Mouse (Mus musculus): ENCODE data around the gene Dhdh.
"Not testable (repeated sequence)": the region's sequence is repeated elsewhere in the genome, so short reads cannot be mapped to it uniquely, and the experiment has no call there.

The Dhdh gene

GRCm38 (mm10) chr7:45470869-45471268 lies 17.7 kb downstream of the Dhdh start:
- DNase-seq: peak; percentile 85

- no peak for DNase-seq
Observed at GRCm38 (mm10) chr7:45467090-45467670, 21.4 kb downstream of the Dhdh start.

DNA sequence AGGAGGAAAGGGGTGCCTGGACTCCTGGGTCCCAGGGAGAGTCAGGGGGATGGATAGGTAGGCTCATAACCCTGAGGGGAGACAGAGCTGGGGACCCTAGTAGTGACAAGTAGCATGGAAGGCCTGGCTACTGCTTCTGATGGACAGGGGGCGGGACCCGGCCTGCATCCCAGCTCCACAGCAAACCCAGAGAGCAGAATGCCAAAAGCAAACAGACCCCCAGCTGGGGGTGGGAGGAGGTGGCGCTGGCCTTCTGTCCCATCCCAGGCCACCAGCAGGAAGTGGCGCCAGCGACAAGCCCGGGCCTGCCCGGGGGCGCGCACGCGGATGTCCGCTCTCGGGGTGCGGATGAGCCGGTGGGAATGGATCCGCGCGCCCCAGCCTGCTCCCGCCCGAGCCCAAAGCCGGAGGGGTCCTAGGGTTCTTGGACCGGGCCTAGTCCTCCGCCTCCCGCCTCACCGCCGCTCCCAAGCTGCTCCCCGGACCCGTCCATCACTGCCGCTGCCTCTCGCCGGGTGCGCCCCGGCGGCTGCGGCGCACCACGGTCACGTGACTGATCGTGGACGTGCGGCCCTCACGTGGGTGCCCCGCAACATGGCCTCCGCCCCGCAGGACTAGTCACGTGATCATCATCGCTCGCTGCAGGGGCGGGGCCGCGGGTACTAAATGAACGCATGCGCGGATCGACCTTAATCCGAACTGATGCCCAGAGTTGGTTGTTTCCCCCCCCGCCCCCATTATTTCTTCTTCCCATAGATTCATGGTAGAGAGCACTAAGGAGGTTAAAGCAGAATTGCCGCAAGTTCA lies 22.1 kb downstream of the Dhdh start, which contains the start of gene Bax:
Bax (minus strand) TSS at position 616 of the 807 bp plus-strand sequence.
- peak; percentile 97 for DNase-seq

DNA sequence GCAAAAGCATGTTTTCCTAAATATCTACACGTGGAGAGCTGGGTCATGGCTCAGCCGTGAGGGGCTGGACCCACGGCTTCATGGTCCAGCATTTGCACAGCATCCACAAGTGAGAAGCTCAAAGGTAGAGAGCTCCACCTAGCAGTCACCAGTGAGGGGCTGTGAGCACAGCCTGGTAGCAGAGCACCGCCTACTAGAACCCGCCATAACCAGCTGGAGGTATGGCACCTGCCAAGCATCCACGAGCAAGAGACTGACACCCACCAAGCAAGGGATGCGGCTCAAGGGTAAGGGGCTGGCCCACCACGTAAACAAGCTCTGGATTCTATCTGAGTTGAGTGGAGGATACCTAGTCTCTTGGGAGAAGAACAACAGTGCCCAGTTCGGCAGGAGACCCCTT lies 23.1 kb downstream of the Dhdh start:
- DNase-seq: no peak

DNA sequence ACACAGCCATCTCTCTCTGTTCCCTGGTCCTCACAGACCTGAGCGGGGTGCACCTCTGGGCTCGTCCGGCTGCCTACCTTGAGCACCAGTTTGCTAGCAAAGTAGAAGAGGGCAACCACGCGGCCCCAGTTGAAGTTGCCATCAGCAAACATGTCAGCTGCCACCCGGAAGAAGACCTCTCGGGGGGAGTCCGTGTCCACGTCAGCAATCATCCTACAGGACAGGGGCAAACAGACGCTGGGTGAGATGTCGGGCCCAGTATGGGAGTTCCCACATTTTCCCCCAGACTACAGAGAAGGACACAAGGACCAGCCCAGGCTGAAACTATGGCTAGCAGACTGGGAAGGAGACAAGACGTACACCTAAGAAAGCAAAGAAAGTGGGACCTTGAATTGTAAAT lies 23.5 kb downstream of the Dhdh start:
- no peak for DNase-seq

DNA sequence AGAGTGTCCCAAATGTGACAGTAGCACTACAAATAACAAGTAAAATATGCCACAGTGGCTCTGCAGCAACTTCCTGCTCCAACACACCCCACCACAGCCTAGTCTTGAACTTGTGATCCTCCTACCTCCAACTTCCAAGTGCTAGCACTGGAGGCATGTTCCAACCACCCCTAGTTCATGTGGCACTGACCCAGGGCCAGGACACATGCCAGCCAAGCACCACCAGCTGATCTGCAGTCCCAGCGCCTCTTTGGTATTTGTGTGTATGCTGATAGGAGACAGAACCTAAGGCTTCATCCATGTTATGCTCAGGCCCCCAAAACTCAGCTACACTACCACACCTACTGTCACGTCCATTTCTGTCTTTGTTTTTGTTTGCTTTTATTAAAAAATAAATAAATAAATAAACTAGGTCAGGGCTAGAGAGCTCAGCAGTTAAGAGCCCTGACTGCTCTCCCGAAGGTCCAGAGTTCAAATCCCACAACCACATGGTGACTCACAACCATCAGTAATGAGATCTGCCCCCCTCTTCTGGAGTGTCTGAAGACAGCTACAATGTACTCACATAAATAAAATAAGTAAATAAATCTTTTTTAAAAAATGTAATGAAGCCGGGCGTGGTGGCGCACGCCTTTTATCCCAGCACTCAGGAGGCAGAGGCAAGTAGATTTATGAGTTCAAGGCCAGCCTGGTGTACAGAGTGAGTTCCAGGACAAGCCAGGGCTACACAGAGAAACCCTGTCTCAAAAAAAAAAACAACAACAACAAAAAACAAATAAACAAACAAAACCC lies 24.4 kb downstream of the Dhdh start:
- no peak for DNase-seq

DNA sequence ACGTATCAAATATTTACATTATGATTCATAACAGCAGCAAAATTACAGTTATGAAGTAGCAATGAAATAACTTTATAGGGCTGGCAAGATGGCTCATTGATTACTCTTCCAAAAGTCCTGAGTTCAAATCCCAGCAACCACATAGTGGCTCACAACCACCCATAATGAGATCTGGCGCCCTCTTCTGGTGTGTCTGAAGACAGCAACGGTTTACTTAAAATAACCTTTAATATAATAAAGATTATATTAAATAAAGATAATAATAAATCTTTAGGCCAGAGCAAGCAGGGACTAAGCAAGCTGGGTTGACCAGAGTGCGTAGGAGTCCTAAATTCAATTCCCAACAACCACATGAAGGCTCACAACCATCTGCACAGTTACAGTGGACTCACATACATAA lies 25.7 kb downstream of the Dhdh start:
- DNase-seq: not testable (repeated sequence)

- no peak for DNase-seq
Observed at GRCm38 (mm10) chr7:45462325-45462724, 26.3 kb downstream of the Dhdh start.

DNA sequence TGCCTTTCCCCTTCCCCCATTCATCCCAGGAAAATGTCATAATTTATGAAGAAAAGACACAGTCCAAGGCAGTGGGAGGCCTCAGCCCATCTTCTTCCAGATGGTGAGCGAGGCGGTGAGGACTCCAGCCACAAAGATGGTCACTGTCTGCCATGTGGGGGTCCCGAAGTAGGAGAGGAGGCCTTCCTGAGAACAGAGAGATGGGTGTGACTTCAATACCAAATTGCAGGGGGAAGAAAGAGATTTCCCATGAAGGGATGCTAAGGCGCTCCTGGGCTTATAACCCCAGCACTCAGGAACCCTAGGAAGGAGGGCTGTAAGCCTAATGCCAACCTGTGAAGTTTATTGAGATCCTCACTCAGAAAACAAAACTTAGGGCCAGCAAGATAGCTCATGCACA lies 26.8 kb downstream of the Dhdh start:
- DNase-seq: no peak

GRCm38 (mm10) chr7:45461326-45461725 lies 27.3 kb downstream of the Dhdh start:
- DNase-seq: no peak

GRCm38 (mm10) chr7:45460860-45461314 lies 27.7 kb downstream of the Dhdh start:
- DNase-seq: peak; percentile 57

GRCm38 (mm10) chr7:45460377-45460776 lies 28.2 kb downstream of the Dhdh start:
- no peak for DNase-seq

DNA sequence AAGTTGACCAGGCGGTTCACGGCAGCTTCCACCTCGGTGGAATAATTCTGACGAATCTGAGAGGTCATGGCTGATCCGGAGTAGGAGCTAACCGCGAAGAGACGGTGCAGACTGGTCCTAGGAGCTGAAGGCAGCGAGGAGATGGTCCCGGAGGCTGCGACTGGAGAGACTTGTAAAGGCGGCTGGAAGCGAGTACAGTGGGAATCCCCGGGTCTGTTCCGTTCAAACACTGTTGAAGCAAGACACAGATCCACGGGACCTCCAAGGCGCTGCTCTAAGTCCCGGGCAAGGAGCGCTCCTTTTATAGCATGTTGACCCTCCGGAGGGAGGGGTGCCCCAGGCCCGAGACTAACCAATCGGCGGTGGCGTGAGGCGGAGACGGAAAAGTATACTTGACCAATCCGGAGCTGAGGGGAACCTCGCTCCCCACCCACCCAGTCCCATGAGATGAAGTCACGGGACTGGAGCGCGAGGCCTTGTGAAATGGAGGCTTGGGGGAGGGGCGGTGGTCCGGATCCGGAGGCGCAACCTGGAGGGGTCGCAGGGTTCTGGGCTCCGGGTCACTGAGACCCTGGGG lies 29.0 kb downstream of the Dhdh start, which contains the start of gene Ftl1:
Ftl1 (minus strand) TSS at position 321 of the 577 bp plus-strand sequence.
- DNase-seq: peak; percentile 95

DNA sequence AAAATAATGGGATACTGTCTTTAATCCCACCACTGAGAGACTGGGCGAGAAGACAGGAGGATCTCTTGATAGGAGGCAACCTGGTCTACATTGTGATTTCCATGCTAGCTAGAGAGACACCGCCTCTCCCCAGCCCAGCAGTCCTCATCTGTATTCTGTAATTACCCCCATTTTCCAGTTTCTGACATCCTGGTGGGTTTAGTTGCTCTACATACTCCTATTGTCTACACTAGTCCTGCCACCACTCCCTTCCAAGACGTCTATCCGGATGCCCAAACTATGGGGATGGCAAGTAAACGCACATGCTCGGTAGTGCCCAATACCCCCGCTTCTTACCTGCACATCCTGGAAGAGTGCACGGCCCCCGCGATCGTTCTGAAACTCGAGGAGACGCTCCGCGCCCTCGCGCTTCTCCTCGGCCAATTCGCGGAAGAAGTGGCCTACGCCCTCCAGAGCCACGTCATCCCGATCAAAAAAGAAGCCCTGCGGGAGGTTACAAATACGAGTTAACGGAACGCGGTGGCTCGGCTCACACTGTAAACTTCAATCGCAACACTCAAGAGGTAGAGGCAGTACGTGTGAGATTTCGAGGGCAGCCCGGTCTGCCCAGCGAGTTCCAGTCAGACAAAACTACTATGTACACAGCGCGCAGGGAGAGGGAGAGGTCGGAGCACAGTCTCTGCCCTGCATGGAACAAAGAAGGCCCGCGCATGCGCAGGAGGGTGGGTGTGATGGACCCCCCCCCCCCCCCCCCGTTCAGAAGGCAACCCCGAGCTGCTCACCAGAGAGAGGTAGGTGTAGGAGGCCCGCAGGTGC lies 29.6 kb downstream of the Dhdh start:
- DNase-seq: peak; percentile 89

DNA sequence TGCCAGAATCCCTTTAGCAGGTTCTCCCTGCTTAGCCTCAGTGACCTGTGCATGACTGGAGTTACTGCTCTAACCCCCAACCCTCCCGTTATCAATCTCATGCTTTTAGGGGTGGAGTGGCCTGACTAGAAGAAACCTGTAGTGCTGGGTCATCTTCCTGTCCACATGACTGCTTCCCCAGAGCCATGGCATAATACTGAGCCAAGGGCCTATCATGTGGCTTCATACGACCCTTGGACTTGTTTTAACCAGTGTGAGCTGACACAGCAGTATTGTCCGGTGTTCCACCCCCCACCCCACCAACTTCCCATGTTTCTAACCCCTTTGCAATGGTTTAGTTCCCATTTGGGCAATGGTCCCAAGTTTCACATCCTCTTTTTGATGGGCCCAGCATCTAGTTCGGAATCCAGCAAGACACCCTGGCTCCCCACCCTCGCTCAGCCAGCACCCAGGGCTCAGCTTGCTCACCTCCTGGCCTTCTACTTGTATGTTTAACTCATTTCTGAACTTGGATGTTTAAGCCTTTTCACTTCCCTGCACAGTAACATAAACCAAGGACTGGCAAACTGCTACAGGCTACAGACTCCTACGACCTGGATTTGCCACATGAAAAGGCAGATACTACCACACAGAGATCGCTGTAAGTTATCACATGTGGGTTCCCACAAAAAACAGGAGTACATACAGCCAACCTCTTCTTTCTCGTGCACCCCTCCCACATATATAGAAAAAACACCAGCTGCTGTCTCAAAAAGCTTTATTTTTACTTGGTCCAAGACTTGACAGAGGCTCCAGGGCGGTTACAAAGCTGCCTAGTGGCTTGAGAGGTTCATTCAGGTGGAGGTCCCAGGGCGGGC lies 31.2 kb downstream of the Dhdh start:
- DNase-seq: no peak

DNA sequence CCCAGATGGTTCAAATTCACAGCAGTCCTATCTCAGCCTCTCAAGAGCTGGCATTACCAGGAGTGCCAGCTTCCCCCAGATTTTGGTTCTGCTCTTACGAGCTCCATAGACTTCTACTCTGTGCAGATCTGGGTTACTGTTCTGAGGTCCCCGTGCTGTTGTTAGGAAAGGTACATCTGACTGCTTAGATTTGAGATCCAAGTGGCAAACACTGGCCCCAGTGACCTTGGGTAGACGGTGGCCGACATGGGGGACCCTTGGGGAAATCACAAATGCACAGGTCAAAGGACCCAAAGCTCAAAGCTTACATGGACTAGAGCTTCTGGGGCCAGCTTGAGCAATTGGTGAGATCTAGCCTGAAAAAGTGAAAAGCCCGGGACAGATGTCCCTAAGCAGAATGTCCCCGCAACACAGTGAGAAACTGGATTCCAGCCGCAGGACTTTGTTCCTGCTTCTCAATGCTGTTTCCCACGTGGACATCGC lies 31.8 kb downstream of the Dhdh start:
- DNase-seq: no peak

- DNase-seq: no peak
Observed at GRCm38 (mm10) chr7:45455932-45456696, 32.5 kb downstream of the Dhdh start.

DNA sequence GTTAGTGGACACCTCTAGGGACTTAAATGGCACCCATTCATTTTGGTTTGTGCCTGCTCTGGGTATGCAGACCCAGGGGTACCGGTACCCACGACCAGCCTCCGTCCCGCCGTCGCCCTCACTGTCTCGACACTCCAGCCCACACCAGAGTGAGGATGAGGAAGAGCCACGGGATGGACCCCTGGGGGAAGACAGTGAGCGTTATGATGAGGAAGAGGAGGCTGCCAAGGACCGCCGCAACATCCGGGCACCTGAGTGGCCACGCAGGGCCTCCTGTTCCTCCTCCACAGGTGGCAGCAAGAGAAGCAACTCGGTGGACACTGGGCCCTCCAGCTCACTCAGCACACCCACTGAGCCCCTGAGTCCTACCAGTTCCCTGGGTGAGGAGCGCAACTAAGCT lies 33.6 kb downstream of the Dhdh start:
- no peak for DNase-seq

- peak; percentile 89 for DNase-seq
Observed at GRCm38 (mm10) chr7:45451344-45451982, 37.1 kb downstream of the Dhdh start.

DNA sequence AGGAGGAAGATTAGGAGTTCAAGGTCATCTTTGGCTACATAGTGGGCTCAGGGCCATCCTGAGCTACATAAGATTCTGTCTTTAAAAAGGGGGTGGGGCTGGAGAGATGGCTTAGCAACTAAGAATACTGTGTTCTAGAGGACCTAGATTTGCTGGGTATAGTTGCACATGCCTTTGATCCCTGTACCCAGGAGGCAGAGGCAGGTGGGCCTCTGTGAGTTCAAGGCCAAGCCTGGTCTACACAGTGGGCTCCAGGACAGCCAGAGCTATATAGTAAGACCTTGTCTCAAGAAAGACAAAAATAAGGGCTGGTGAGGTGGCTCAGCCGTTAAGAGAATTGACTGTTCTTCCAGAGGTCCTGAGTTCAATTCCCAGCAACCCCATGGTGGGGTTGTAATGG lies 38.6 kb downstream of the Dhdh start:
- DNase-seq: no peak

Measured in right cerebral cortex, postnatal 14 days (tissue).